ENCODE assay signal across 8 mouse cellular contexts in genomic region chr4:154877864-154878548, GRCm38 (mm10). TPM values are rescaled to one million over a fixed set of nuclear protein-coding genes. Genes with fewer than 3 reads are reported as not detected.
DNase-seq lines count a peak whose midpoint lies in the region; ATAC-seq and TF ChIP-seq lines count a peak whose summit lies in the region.

No protein-coding gene starts in this region.

- peak; percentile 95 for TF ChIP-seq CTCF in kidney, postnatal 0 days (IDR thresholded peaks at IDR 0.05; ENCODE audit: low read depth)

- peak overlapping the region; percentile 60; the same call in 1 of the 2 replicates for H3K9ac ChIP-seq in heart, embryonic 12.5 days
- H3K9ac ChIP-seq in kidney, postnatal 0 days (ENCODE audit: low read depth, low read length): no peak overlapping the region
- peak overlapping the region; percentile 68 for H3K9ac ChIP-seq in liver, embryonic 12.5 days
- no peak overlapping the region for H3K9ac ChIP-seq in stomach, embryonic 15.5 days

- no peaks in the 10 kb centered on the region for H3K9me3 ChIP-seq in heart, embryonic 12.5 days (replicated peaks)
- H3K9me3 ChIP-seq in kidney, postnatal 0 days (replicated peaks; ENCODE audit: low read length): no peaks in the 10 kb centered on the region
- no peaks in the 10 kb centered on the region for H3K9me3 ChIP-seq in liver, embryonic 12.5 days (replicated peaks)
- no peaks in the 10 kb centered on the region for H3K9me3 ChIP-seq in stomach, embryonic 15.5 days

- ATAC-seq in erythroid progenitor cell, adult 5-6 weeks (replicated peaks; ENCODE audit: low FRiP score, poor library complexity, severe bottlenecking): peak; percentile 63
- ATAC-seq in heart, embryonic 12.5 days (ENCODE audit: insufficient number of reproducible peaks, low FRiP score): peak; percentile 94
- ATAC-seq in kidney, postnatal 0 days (replicated peaks; ENCODE audit: low FRiP score, low read depth): peak; percentile 93
- ATAC-seq in liver, embryonic 12.5 days: peak; percentile 77
- peak; percentile 94 for ATAC-seq in stomach, embryonic 15.5 days (ENCODE audit: insufficient read depth, low FRiP score, low read depth)

- peaks cover 33% of the 10 kb centered on the region for H3K4me1 ChIP-seq in heart, embryonic 12.5 days (replicated peaks)
- peaks cover 4% of the 10 kb centered on the region; the same call in 1 of the 2 replicates for H3K4me1 ChIP-seq in kidney, postnatal 0 days (replicated peaks; ENCODE audit: insufficient read depth, low read length)
- peaks cover 50% of the 10 kb centered on the region for H3K4me1 ChIP-seq in liver, embryonic 12.5 days
- 0 out of 2 replicates have a peak, but pooled peaks cover 6% of the 10 kb centered on the region for H3K4me1 ChIP-seq in stomach, embryonic 15.5 days

- DNase-seq in CD4-positive helper T cell, adult 2 months (ENCODE audit: low read depth, low spot score): peak; percentile 94
- DNase-seq in brain, embryonic 18.5 days (ENCODE audit: low read depth, low spot score): peak; percentile 87
- peak; percentile 97 for DNase-seq in kidney, postnatal 0 days (ENCODE audit: low spot score)
- peak; percentile 85 to 91 for DNase-seq in natural killer cell, adult 2 months (ENCODE audit: low spot score in 2 of 2)

- H3K4me3 ChIP-seq in heart, embryonic 12.5 days: peak overlapping the region; percentile 45
- H3K4me3 ChIP-seq in kidney, postnatal 0 days (replicated peaks; ENCODE audit: low read depth, low read length): 0 out of 2 replicates have a peak overlapping the region, but pooled peaks have one; percentile 11
- peak overlapping the region; percentile 53 for H3K4me3 ChIP-seq in liver, embryonic 12.5 days
- H3K4me3 ChIP-seq in stomach, embryonic 15.5 days (replicated peaks): peak overlapping the region; percentile 36

- 7% methylated on average over 18 of the region's 18 CpGs for WGBS in heart, embryonic 12.5 days
- 10% methylated on average over 18 of the region's 18 CpGs for WGBS in kidney, postnatal 0 days
- WGBS in liver, embryonic 12.5 days (ENCODE audit: insufficient replicate concordance): 9% methylated on average over 18 of the region's 18 CpGs
- 8% methylated on average over 18 of the region's 18 CpGs for WGBS in stomach, embryonic 15.5 days

- H3K27ac ChIP-seq in heart, embryonic 12.5 days (ENCODE audit: poor library complexity, severe bottlenecking): peak overlapping the region; percentile 89
- H3K27ac ChIP-seq in kidney, postnatal 0 days: peak overlapping the region; percentile 85
- peak overlapping the region; percentile 93 for H3K27ac ChIP-seq in liver, embryonic 12.5 days
- H3K27ac ChIP-seq in stomach, embryonic 15.5 days: peak overlapping the region; percentile 84

- H3K36me3 ChIP-seq in heart, embryonic 12.5 days: no peaks in the 10 kb centered on the region
- H3K36me3 ChIP-seq in kidney, postnatal 0 days (ENCODE audit: insufficient read depth, low read length): no peaks in the 10 kb centered on the region
- no peaks in the 10 kb centered on the region for H3K36me3 ChIP-seq in liver, embryonic 12.5 days
- no peaks in the 10 kb centered on the region for H3K36me3 ChIP-seq in stomach, embryonic 15.5 days

- peaks cover 11% of the 10 kb centered on the region; the same call in 1 of the 2 replicates for H3K27me3 ChIP-seq in heart, embryonic 12.5 days (replicated peaks)
- no peaks in the 10 kb centered on the region for H3K27me3 ChIP-seq in kidney, postnatal 0 days (ENCODE audit: insufficient read depth, low read length)
- H3K27me3 ChIP-seq in liver, embryonic 12.5 days (replicated peaks): peaks cover 25% of the 10 kb centered on the region
- no peaks in the 10 kb centered on the region; the same call in 1 of the 2 replicates for H3K27me3 ChIP-seq in stomach, embryonic 15.5 days (replicated peaks)

- peak overlapping the region; percentile 67 for H3K4me2 ChIP-seq in heart, embryonic 12.5 days
- peak overlapping the region; percentile 56 for H3K4me2 ChIP-seq in kidney, postnatal 0 days (ENCODE audit: low read length)
- peak overlapping the region; percentile 79 for H3K4me2 ChIP-seq in liver, embryonic 12.5 days
- H3K4me2 ChIP-seq in stomach, embryonic 15.5 days: peak overlapping the region; percentile 57

RNA-seq across cellular contexts. Expression of gene Mmel1, which starts 8.6 kb away (rescaled TPM):
- total RNA-seq in erythroid progenitor cell, adult 5-6 weeks (2015; ENCODE audit: low replicate concordance): 5.9 and 10.1 TPM in 2 replicates
- total RNA-seq in erythroid progenitor cell, adult 5-6 weeks (2017; ENCODE audit: low replicate concordance): 6.4 and 14.4 TPM in 2 replicates
- polyA plus RNA-seq in heart, embryonic 12.5 days (2016; fragmentation: Nextera tagmentation; extraction: Ambion mirVana): 0.20 and 0.44 TPM in 2 replicates
- not detected in 2 replicates for polyA plus RNA-seq in kidney, postnatal 0 days (2015; fragmentation: Nextera tagmentation; extraction: Ambion mirVana)
- 1.7 and 2.5 TPM in 2 replicates for polyA plus RNA-seq in liver, embryonic 12.5 days (2016; fragmentation: Nextera tagmentation; extraction: Ambion mirVana)
- polyA plus RNA-seq in stomach, embryonic 15.5 days (2015; fragmentation: Nextera tagmentation; extraction: Ambion mirVana): 0.21 and 0.23 TPM in 2 replicates

RNA-seq across cellular contexts. Expression of gene Fam213b, which starts 20.9 kb away (rescaled TPM):
- 2.5 and 13.7 TPM in 2 replicates for total RNA-seq in erythroid progenitor cell, adult 5-6 weeks (2015; ENCODE audit: low replicate concordance)
- 6.1 and 13.0 TPM in 2 replicates for total RNA-seq in erythroid progenitor cell, adult 5-6 weeks (2017; ENCODE audit: low replicate concordance)
- polyA plus RNA-seq in heart, embryonic 12.5 days (2016; fragmentation: Nextera tagmentation; extraction: Ambion mirVana): 35.8 and 38.5 TPM in 2 replicates
- polyA plus RNA-seq in kidney, postnatal 0 days (2015; fragmentation: Nextera tagmentation; extraction: Ambion mirVana): 40.6 and 42.0 TPM in 2 replicates
- 10.2 and 11.3 TPM in 2 replicates for polyA plus RNA-seq in liver, embryonic 12.5 days (2016; fragmentation: Nextera tagmentation; extraction: Ambion mirVana)
- polyA plus RNA-seq in stomach, embryonic 15.5 days (2015; fragmentation: Nextera tagmentation; extraction: Ambion mirVana): 29.1 and 30.6 TPM in 2 replicates

RNA-seq across cellular contexts. Expression of gene Ttc34, which starts 40.7 kb away (rescaled TPM):
- not detected in 2 replicates for total RNA-seq in erythroid progenitor cell, adult 5-6 weeks (2015; ENCODE audit: low replicate concordance)
- not detected in 2 replicates for total RNA-seq in erythroid progenitor cell, adult 5-6 weeks (2017; ENCODE audit: low replicate concordance)
- 0.11 and 0.62 TPM in 2 replicates for polyA plus RNA-seq in heart, embryonic 12.5 days (2016; fragmentation: Nextera tagmentation; extraction: Ambion mirVana)
- 0.30 and 0.34 TPM in 2 replicates for polyA plus RNA-seq in kidney, postnatal 0 days (2015; fragmentation: Nextera tagmentation; extraction: Ambion mirVana)
- polyA plus RNA-seq in liver, embryonic 12.5 days (2016; fragmentation: Nextera tagmentation; extraction: Ambion mirVana): not detected in 2 replicates
- 0.08 and 0.17 TPM in 2 replicates for polyA plus RNA-seq in stomach, embryonic 15.5 days (2015; fragmentation: Nextera tagmentation; extraction: Ambion mirVana)

RNA-seq across cellular contexts. Expression of gene Tnfrsf14, which starts 50.4 kb away (rescaled TPM):
- total RNA-seq in erythroid progenitor cell, adult 5-6 weeks (2015; ENCODE audit: low replicate concordance): 845 and 899 TPM in 2 replicates
- total RNA-seq in erythroid progenitor cell, adult 5-6 weeks (2017; ENCODE audit: low replicate concordance): 775 and 1,097 TPM in 2 replicates
- 1.8 and 2.9 TPM in 2 replicates for polyA plus RNA-seq in heart, embryonic 12.5 days (2016; fragmentation: Nextera tagmentation; extraction: Ambion mirVana)
- polyA plus RNA-seq in kidney, postnatal 0 days (2015; fragmentation: Nextera tagmentation; extraction: Ambion mirVana): 0.75 and 1.3 TPM in 2 replicates
- 62.9 and 65.0 TPM in 2 replicates for polyA plus RNA-seq in liver, embryonic 12.5 days (2016; fragmentation: Nextera tagmentation; extraction: Ambion mirVana)
- 3.8 and 8.0 TPM in 2 replicates for polyA plus RNA-seq in stomach, embryonic 15.5 days (2015; fragmentation: Nextera tagmentation; extraction: Ambion mirVana)

Comparison
In these comparisons a context has a peak if more than half of its experiments do, and no peak if none do; other contexts are left out.
1. Peak in every context shown above with its lines: DNase-seq, ATAC-seq, H3K4me3 ChIP-seq and H3K27ac ChIP-seq.
2. H3K9ac ChIP-seq: peak in heart, embryonic 12.5 days (single experiment) and liver, embryonic 12.5 days (single experiment); none in kidney, postnatal 0 days (single experiment) and stomach, embryonic 15.5 days (single experiment).